Mouse (Mus musculus): ENCODE data around the gene Zfp414.

Zfp414 gene

DNA sequence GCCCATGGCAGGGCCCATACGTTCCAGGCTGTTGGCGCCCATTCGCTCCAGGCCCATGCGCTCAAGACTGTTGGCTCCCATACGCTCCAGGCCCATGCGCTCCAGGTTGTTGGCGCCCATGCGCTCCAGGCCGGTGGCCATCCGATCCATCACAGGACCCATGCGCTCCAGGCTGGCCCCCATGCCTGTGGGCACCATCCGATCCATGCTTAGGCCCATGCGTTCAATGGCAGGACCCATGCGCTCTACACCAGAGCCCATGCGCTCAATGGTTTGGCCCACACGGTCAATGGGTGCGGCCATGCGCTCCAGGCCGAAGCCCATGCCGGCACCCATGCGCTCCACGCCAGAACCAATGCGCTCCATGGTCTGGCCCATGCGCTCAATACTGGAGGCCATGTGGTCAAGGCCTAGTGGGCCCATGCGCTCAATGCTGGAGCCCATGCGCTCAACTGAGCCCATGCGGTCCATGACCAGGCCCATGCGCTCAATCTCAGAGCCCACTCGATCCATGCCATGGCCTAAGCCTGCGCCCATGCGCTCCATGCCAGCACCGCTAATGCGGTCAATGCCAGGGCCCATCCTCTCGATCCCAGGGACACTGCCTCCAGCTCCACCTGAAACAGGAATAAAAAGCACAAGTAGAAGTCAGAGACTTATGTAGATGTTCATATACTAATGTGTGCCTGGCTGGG is 21.0 kb downstream of the Zfp414 start:
- DNase-seq (ENCODE audit: low read depth, low spot score) = no peak

DNA sequence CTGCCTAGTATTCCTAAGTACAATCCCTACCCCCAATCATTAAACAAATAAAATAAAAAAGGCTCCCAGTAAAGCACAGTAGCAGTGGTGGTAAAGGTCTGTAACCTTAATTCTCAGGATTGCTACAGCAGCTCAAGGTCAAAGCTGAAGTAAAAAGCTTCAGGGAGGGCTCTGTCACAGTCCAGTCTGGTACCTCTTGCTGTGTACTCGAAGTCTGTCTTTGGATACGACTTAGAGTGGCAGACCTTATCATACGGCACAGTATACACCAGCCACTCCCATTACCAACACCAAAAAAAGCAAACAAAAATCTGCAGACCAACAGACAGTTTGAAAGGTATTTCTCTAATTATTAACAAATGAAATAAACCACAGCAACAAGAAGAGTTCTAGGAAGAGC is 37.9 kb downstream of the Zfp414 start:
- DNase-seq (ENCODE audit: low read depth, low spot score) = no peak

DNA sequence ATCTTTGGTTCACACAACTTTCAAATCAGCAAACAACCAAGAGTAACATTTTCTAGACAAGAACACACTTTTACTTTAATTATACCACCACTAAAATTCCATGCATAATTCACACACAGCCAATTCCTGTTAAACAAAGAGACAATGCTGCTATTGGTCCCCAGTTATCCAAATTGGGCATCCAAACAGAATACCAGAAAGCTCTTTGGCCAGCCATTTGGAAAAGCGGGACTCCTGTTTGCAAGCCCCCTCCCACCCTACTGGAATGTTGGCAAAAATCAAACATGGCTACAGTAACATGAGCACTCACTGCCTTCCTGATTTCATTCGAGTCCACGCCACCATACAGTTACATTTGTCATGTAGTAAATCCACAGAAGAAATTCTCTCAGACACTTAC is 40.8 kb downstream of the Zfp414 start:
- no peak for DNase-seq (ENCODE audit: low read depth, low spot score)

DNA sequence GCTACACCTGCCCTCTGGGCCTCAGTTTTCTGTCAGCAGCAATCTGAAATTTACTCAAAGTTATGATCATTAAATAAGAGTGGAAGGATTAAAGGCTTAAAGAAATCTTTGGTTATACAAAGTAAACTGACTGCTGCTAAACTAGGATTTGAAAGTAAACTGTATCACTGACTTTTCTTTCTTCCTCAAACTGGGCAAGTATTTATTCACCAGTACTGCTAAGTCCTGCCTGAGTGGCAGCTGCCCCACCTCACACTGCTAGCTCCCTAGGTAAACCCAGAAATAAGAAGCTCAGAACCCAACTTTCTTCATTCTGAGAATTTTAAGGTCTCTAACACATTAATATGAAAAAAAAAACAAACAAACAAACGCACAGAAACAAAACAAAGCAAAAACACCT is 44.9 kb downstream of the Zfp414 start:
- no peak for DNase-seq (ENCODE audit: low read depth, low spot score)

DNA sequence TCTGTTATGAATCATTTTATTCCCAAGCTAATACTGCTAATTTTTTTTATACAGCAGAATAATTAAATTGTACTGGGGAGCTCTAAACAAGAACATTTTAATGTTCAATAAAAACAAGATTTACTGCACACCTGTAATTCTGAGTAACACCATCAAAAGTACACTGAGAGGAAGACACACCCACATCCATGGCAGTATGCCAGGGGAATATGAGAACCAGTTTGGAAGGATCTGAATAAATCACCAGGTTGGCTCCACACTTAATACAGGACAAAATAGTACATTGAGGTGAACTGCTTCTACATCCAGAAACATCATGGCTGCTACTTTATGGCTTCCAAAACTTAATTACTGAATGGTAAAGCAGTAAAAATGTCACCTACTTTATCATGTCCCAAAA is 46.6 kb downstream of the Zfp414 start:
- DNase-seq (ENCODE audit: low read depth, low spot score) = peak; percentile 11

DNA sequence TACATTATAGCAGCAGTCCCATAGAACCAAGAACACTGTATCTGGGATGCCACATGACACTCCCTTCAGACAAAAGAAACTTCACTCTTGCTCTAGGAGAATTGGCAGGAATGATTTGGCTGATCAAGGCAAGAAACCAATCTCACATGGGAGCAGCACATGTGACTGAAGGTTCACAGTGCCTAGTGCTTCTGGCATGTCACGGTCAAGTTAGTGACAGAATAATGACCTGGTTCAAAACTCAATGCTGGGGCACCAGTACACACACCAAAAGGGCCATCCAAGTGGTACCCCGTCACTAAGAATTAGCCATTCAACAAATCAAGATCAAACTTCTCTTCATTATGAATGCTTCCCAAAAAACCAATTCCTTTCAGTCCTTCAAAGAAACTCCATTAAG is 47.2 kb downstream of the Zfp414 start:
- no peak for DNase-seq (ENCODE audit: low read depth, low spot score)

DNA sequence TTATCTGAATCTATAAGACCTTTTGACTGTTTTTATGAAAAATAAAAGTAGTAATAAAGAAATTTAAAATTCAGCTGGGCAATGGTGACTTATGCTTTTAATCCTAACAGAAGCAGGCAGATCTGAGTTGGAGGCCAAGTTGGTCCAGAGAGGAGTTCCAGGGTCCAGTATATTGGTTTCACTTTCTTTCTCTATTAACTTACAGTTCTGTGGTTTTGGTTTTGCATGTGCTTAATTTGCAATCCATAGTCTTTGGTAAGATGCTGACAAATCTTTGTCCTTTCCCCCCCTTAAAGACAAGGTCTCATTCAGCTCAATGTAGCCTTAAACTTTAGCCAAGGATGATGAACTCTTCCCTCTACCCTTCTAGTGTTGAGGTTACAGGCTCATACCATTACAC is 49.9 kb downstream of the Zfp414 start:
- DNase-seq (ENCODE audit: low read depth, low spot score) = peak; percentile 21
